In genomic region chr4:134921703-134922102, GRCm38 (mm10) we compare ENCODE assay signal across 28 mouse cellular contexts. TPM values are rescaled to one million over a fixed set of nuclear protein-coding genes. Genes with fewer than 3 reads are reported as not detected.
DNase-seq lines count a peak whose midpoint lies in the region; ATAC-seq and TF ChIP-seq lines count a peak whose summit lies in the region.
"Had no signal": no experiment of that assay in that cellular context is flagged by ENCODE, and none has a peak within 500 bp of the region (broad histone marks: within the 10 kb centered on the region; RNA-seq: fewer than 3 reads in every experiment).

No protein-coding gene starts in this region.

- 97% methylated on average over 4 of the region's 4 CpGs for whole genome bisulfite sequencing in liver, adult 2 months
- WGBS in liver, embryonic 15.5 days (ENCODE audit: insufficient replicate concordance) = 88% methylated on average over 4 of the region's 4 CpGs

- no peak overlapping the region for H3K4me2 ChIP-seq in liver, embryonic 15.5 days

- H3K27me3 ChIP-seq in liver, adult 2 months (ENCODE audit: control insufficient read depth, insufficient read depth, low read length) = no peaks in the 10 kb centered on the region
- H3K27me3 ChIP-seq in liver, embryonic 15.5 days = no peaks in the 10 kb centered on the region
- H3K27me3 ChIP-seq: forebrain, embryonic 12.5 days; heart, embryonic 13.5 days; Patski had no signal

- H3K4me3 ChIP-seq in liver, adult 2 months (ENCODE audit: insufficient read depth, low read depth, low read length) = no peak overlapping the region
- no peak overlapping the region for H3K4me3 ChIP-seq in liver, embryonic 15.5 days (replicated peaks)

- no peak overlapping the region for H3K9ac ChIP-seq in liver, adult 2 months (ENCODE audit: low read depth, low read length)
- no peak overlapping the region for H3K9ac ChIP-seq in liver, embryonic 15.5 days
- H3K9ac ChIP-seq: forebrain, embryonic 12.5 days; forebrain, postnatal 0 days; hindbrain, embryonic 14.5 days had no signal

- H3K9me3 ChIP-seq in liver, embryonic 15.5 days (replicated peaks) = no peaks in the 10 kb centered on the region
- H3K9me3 ChIP-seq: forebrain, embryonic 12.5 days; G1E; heart, embryonic 13.5 days had no signal

- H3K4me1 ChIP-seq in liver, adult 2 months (ENCODE audit: control insufficient read depth, insufficient read depth, low read length) = peaks cover 9% of the 10 kb centered on the region; the same call in 1 of the 2 replicates
- H3K4me1 ChIP-seq in liver, embryonic 15.5 days (replicated peaks) = peaks cover 71% of the 10 kb centered on the region

- H3K27ac ChIP-seq in liver, adult 2 months (replicated peaks; ENCODE audit: insufficient read depth, low read depth, low read length) = peak overlapping the region; percentile 8
- peak overlapping the region; percentile 91; the same call in 1 of the 2 replicates for H3K27ac ChIP-seq in liver, embryonic 15.5 days (replicated peaks)

- DNase-seq in liver, adult 2 months (ENCODE audit: extremely low read depth, low read depth, low spot score) = no peak
- no peak for DNase-seq in liver
- peak; percentile 4 for DNase-seq in 3T3-L1 (ENCODE audit: low read depth, low spot score)
- DNase-seq in A20 (ENCODE audit: low read depth, low spot score) = peak; percentile 18
- no peak for DNase-seq in embryo, embryonic 10.5 days (ENCODE audit: low spot score)
- no peak for DNase-seq in adrenal gland, adult 18-20 months (ENCODE audit: low spot score in 2 of 2)
- DNase-seq: adrenal gland, postnatal 25 days; cerebellum, adult 9-10 months; forebrain, postnatal 0 days; gastrocnemius, postnatal 36 days; heart, adult 2 months; heart, postnatal 10 days; kidney, adult 9 months; kidney, postnatal 10 days; lung, postnatal 4 days; right cerebral cortex, postnatal 25 days; thymus, postnatal 4 days had no signal

- peaks cover 20% of the 10 kb centered on the region for H3K36me3 ChIP-seq in liver, adult 2 months (ENCODE audit: control insufficient read depth, insufficient read depth, low read length)
- H3K36me3 ChIP-seq in liver, embryonic 15.5 days (replicated peaks) = peaks cover 23% of the 10 kb centered on the region

- no peak for TF ChIP-seq CTCF in liver, adult 2 months (IDR thresholded peaks at IDR 0.05; ENCODE audit: low read depth, low read length)

- no peak for TF ChIP-seq POLR2A in liver, adult 2 months (IDR thresholded peaks at IDR 0.05; ENCODE audit: extremely low read depth, insufficient read depth, low read length)

- no peak for ATAC-seq in liver, embryonic 15.5 days (ENCODE audit: insufficient read depth)
- ATAC-seq: forebrain, postnatal 0 days; midbrain, embryonic 16.5 days; Patski had no signal

- peaks cover 10% of the 10 kb centered on the region for H3K79me2 ChIP-seq in liver, adult 2 months (ENCODE audit: control insufficient read depth, insufficient read depth, low read length)

RNA-seq across cellular contexts. Expression of gene Rsrp1, which starts 1.7 kb away (rescaled TPM):
- 200 and 206 TPM in 2 replicates for total RNA-seq in liver, adult 2 months (2014; rRNA removed)
- polyA plus RNA-seq in liver, adult 2 months (2012; rRNA removed) = 345 and 403 TPM in 2 replicates
- 280 and 309 TPM in 2 replicates for polyA plus RNA-seq in liver, embryonic 15.5 days (2015; fragmentation: Nextera tagmentation; extraction: Ambion mirVana)
- total RNA-seq in adrenal gland, adult 18-20 months (2021) = 100 to 1,000 TPM; 346 to 591 TPM

RNA-seq across cellular contexts. Expression of gene Tmem50a, which starts 6.9 kb away (rescaled TPM):
- total RNA-seq in liver, adult 2 months (2014; rRNA removed) = 109 and 115 TPM in 2 replicates
- 90.6 and 92.7 TPM in 2 replicates for polyA plus RNA-seq in liver, adult 2 months (2012; rRNA removed)
- 70.6 and 79.4 TPM in 2 replicates for polyA plus RNA-seq in liver, embryonic 15.5 days (2015; fragmentation: Nextera tagmentation; extraction: Ambion mirVana)
- 100 to 1,000 TPM; 160 to 339 TPM for total RNA-seq in adrenal gland, adult 18-20 months (2021)

RNA-seq across cellular contexts. Expression of gene Syf2, which starts 9.0 kb away (rescaled TPM):
- total RNA-seq in liver, adult 2 months (2014; rRNA removed) = 34.4 and 48.0 TPM in 2 replicates
- 11.8 and 12.2 TPM in 2 replicates for polyA plus RNA-seq in liver, adult 2 months (2012; rRNA removed)
- 46.4 and 50.2 TPM in 2 replicates for polyA plus RNA-seq in liver, embryonic 15.5 days (2015; fragmentation: Nextera tagmentation; extraction: Ambion mirVana)
- 10 to 100 TPM; 77.2 to 88.8 TPM for total RNA-seq in adrenal gland, adult 18-20 months (2021)

RNA-seq across cellular contexts. Expression of gene Rhd, which starts 57.4 kb away (rescaled TPM):
- total RNA-seq in liver, adult 2 months (2014; rRNA removed) = not detected in 2 replicates
- not detected in 2 replicates for polyA plus RNA-seq in liver, adult 2 months (2012; rRNA removed)
- 587 and 603 TPM in 2 replicates for polyA plus RNA-seq in liver, embryonic 15.5 days (2015; fragmentation: Nextera tagmentation; extraction: Ambion mirVana)
- total RNA-seq in adrenal gland, adult 18-20 months (2021) = under 1 TPM in 1 of 2 experiments, not detected in 1; 0.46 TPM
- total RNA-seq: gastrocnemius, postnatal 36 days; layer of hippocampus, postnatal 10 days; left cerebral cortex, adult 18-20 months; left cerebral cortex, postnatal 14 days; neutrophil, adult 5-6 weeks had no signal

Comparison
In these comparisons a context has a peak if more than half of its experiments do, and no peak if none do; other contexts are left out.
1. DNase-seq: peak in 3T3-L1 (single experiment) and A20 (single experiment); none in liver, adult 2 months (single experiment), liver (single experiment), embryo, embryonic 10.5 days (single experiment) and adrenal gland, adult 18-20 months (0 of 2).